Mouse (Mus musculus): ENCODE results near the gene Olfr959. TPM values are rescaled to one million over a fixed set of nuclear protein-coding genes. Genes with fewer than 3 reads are reported as not detected.

The Olfr959 gene
- polyA plus RNA-seq (2017; shearing (Covaris generic)), result not detected

DNA sequence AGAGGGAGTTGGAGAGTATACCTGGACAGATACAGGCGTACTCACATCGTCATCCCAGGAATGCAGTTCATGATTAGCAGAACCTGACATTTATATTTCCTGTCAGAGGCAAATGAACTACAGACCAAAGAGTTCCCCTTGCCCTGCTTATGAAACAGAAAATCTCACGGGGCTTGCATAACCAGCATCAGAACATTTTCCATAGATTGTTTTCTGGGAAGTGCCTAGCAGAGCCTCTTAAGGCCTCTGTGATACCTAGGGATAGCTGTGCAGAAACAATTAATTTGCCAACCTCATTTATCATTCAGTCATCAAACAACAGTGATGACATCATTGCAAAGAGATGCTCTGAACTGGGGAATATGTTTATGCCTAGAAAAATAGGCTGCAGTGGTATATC lies at the start of gene Olfr959:
TSS of gene Olfr959 (minus strand) at position 101 of the 400 bp plus-strand sequence.
- no peak for ATAC-seq

DNA sequence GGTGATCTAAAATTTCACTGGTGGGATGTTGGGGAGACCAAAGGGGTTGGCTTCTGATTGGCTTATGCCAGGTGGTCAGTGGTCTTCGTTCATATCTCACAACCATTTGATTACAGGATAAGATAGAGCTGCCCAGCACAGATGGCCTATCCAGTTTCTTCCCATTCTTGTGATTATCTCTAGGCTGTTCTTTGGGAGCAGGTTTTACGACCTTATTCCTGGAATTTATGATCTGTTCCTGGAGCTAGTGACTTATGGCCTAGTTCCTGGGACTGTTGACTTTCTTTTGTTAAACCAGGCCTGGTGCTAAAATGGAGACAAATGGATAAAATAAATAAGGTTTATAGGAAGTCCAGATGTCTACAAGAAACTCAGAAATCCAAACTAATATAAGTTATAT lies 49.3 kb upstream of the Olfr959 start:
- no peak for ATAC-seq

DNA sequence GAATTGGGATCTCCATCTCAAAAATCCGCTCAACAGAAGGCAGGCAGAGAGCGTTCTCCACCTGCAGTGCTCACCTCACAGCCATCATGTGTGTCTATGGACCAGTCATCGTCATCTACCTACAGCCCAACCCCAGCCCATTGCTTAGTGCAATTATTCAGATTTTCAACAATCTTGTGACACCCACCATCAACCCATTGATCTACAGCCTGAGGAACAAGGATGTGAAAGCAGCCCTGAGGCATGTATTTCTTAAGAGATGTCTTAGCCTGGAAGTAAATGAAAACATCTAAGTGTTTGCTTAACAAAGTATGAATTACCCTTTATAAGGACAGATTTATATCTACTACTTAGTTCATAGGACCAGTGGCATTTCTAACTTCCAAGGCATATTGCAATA lies 48.4 kb upstream of the Olfr959 start:
- ATAC-seq, result no peak

- no peak for ATAC-seq
Measured at GRCm38 (mm10) chr9:39621073-39621472, 45.7 kb upstream of the Olfr959 start, which contains the start of gene Olfr960. TSS of gene Olfr960 (plus strand) at chr9:39621373.

- no peak for ATAC-seq
Measured at GRCm38 (mm10) chr9:39611953-39612352, 36.6 kb upstream of the Olfr959 start.

DNA sequence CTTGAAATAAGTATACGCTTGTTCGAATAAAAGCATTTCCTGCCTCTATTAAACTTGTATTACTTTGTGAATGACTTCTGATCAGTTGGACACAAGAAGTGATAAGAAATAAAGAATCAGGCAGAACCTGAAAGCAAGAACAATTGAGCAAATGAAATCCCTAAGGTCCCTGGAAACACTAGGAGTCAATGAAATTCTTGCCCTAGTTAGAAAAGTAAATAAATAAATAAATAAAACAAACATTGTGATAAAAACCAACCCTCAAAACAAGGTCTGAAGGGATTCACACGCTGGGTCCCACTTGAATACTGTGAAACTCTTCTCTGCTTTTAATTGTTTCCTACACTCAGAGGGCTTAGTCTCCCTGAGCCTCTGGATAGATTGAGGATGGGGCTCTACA lies 35.0 kb upstream of the Olfr959 start, which contains the start of gene Olfr148:
TSS of gene Olfr148 (plus strand) at position 301 of the 400 bp plus-strand sequence.
- no peak for ATAC-seq

DNA sequence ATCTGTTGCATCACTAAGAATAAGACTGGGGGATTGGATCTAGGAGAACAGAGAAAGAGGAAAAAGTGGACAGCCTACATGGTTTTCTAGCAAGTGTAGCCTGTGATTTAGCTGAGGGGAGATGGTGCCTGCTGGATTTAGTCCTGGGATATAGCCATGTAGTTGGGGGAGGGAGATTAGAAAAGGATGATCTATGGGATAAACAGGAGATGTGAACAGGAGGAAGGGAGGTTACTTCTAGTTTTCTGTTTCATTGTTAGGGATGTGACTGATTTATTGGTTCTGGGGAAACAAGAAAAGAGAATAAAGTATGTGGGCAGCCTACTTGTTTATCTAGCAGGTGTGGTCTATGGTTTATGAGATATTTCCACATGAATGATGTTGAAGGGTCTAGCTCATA lies 33.1 kb upstream of the Olfr959 start:
- ATAC-seq, result no peak

DNA sequence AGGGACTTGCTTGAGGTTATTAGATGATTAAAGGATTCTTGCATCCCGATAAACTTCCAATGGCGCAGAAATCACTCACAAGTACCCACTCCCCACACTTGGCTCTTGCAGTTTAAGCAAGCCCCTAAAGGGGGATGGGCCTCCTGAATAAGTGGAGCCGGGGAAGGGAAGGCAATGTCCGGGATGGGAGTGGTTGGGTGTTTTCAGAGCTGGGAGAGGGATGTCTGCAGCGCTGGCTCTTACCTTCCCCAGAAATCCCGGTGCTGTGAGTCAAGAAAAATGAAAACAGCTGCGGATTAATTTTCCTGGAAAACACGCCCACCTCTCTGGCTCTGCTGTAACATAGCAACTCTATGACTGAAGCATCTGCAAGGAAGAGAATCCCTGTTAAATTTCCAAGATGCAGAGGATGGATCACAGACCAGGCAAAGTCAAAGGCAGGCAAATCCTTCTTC lies 28.7 kb upstream of the Olfr959 start, which contains the start of gene AW551984:
TSS of gene AW551984 (minus strand) at position 405 of the 455 bp plus-strand sequence.
- ATAC-seq, result no peak

GRCm38 (mm10) chr9:39603333-39603845 lies 28.0 kb upstream of the Olfr959 start:
- no peak for ATAC-seq

- ATAC-seq, result no peak
Measured at GRCm38 (mm10) chr9:39602536-39603332, 27.4 kb upstream of the Olfr959 start.

- ATAC-seq, result no peak
Measured at GRCm38 (mm10) chr9:39577050-39577449, 1.7 kb upstream of the Olfr959 start.

GRCm38 (mm10) chr9:39558349-39558647 lies 17.1 kb downstream of the Olfr959 start:
- no peak for ATAC-seq

- ATAC-seq, result no peak
Measured at GRCm38 (mm10) chr9:39557529-39558348, 17.6 kb downstream of the Olfr959 start.

- no peak for ATAC-seq
Measured at GRCm38 (mm10) chr9:39553946-39554345, 21.4 kb downstream of the Olfr959 start, which contains the start of gene Olfr958. TSS of gene Olfr958 (minus strand) at chr9:39554054.

- ATAC-seq, result no peak
Measured at GRCm38 (mm10) chr9:39550806-39551205, 24.6 kb downstream of the Olfr959 start.

GRCm38 (mm10) chr9:39523616-39524285 lies 51.6 kb downstream of the Olfr959 start:
- no peak for ATAC-seq

Other genes starting within 250 kb of the Olfr959 start
- not detected for gene Olfr948, start 249.5 kb downstream of the Olfr959 start, polyA plus RNA-seq (2017; shearing (Covaris generic))
- not detected for gene Olfr951, start 188.2 kb downstream of the Olfr959 start, polyA plus RNA-seq (2017; shearing (Covaris generic))
- not detected for gene Olfr952, start 148.4 kb downstream of the Olfr959 start, polyA plus RNA-seq (2017; shearing (Covaris generic))
- gene Olfr954, start 118.9 kb downstream of the Olfr959 start, polyA plus RNA-seq (2017; shearing (Covaris generic)), result not detected
- not detected for gene Olfr955, start 103.6 kb downstream of the Olfr959 start, polyA plus RNA-seq (2017; shearing (Covaris generic))
- not detected for gene Olfr44, start 81.6 kb downstream of the Olfr959 start, polyA plus RNA-seq (2017; shearing (Covaris generic))
- not detected for gene Olfr957, start 59.8 kb downstream of the Olfr959 start, polyA plus RNA-seq (2017; shearing (Covaris generic))
- gene Olfr958, start 21.5 kb downstream of the Olfr959 start, polyA plus RNA-seq (2017; shearing (Covaris generic)), result not detected
- gene AW551984, start 28.8 kb upstream of the Olfr959 start, polyA plus RNA-seq (2017; shearing (Covaris generic)), result not detected
- not detected for gene Olfr148, start 35.1 kb upstream of the Olfr959 start, polyA plus RNA-seq (2017; shearing (Covaris generic))
- not detected for gene Olfr960, start 45.8 kb upstream of the Olfr959 start, polyA plus RNA-seq (2017; shearing (Covaris generic))
- gene Olfr961, start 69.5 kb upstream of the Olfr959 start, polyA plus RNA-seq (2017; shearing (Covaris generic)), result not detected
- not detected for gene Olfr963, start 91.6 kb upstream of the Olfr959 start, polyA plus RNA-seq (2017; shearing (Covaris generic))
- gene Olfr149, start 131.5 kb upstream of the Olfr959 start, polyA plus RNA-seq (2017; shearing (Covaris generic)), result not detected
- not detected for gene Olfr965, start 135.8 kb upstream of the Olfr959 start, polyA plus RNA-seq (2017; shearing (Covaris generic))
- gene Olfr150, start 155.4 kb upstream of the Olfr959 start, polyA plus RNA-seq (2017; shearing (Covaris generic)), result not detected
- gene Olfr967, start 170.7 kb upstream of the Olfr959 start, polyA plus RNA-seq (2017; shearing (Covaris generic)), result not detected
- not detected for gene Olfr968, start 207.7 kb upstream of the Olfr959 start, polyA plus RNA-seq (2017; shearing (Covaris generic))
- gene Olfr969, start 215.4 kb upstream of the Olfr959 start, polyA plus RNA-seq (2017; shearing (Covaris generic)), result not detected
- not detected for gene Olfr970, start 233.3 kb upstream of the Olfr959 start, polyA plus RNA-seq (2017; shearing (Covaris generic))